Mouse (Mus musculus): Measurements from ENCODE around the gene Wfdc12.

GRCm38 (mm10) chr2:164161515-164162055 lies 28.8 kb downstream of the Wfdc12 start:
- TF ChIP-seq CTCF (IDR thresholded peaks at IDR 0.05; ENCODE audit: borderline replicate concordance, control insufficient read depth, extremely low read depth, insufficient read depth, low read length, poor library complexity) (no peak), POLR2A (IDR thresholded peaks at IDR 0.05; ENCODE audit: control insufficient read depth, extremely low read depth, insufficient read depth, low read length, poor library complexity) (no peak)
